Mouse (Mus musculus): ENCODE measurements around the gene Hrnr. TPM values are rescaled to one million over a fixed set of nuclear protein-coding genes. Genes with fewer than 3 reads are reported as not detected.

Hrnr gene
- total and polyA plus RNA-seq, 2 experiments, result not detected

DNA sequence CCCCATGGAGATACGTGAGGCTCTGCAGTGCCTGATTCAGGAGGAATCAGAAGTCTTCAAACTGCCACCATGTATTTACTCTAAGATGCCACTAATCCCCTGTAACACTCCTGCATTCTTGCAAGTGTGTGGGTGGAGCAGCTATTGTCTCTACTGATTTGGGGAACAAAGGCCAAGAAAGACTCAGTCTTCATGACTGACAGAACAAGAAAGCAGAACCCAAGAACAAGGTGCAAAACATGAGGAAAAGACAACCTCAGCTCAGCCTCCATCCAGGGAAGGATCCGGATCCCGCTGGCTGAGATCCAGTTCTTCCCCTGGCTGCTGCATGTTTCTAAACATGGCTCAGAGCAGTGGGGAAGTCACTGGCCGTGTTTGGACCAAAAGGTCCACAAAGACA, 58.6 kb downstream of the Hrnr start:
- no peak overlapping the region for H3K4me3 ChIP-seq (ENCODE audit: insufficient read depth, low read depth, low read length)
- DNase-seq (ENCODE audit: extremely low read depth, low read depth, low spot score), result no peak
- H3K79me2 ChIP-seq (ENCODE audit: control insufficient read depth, insufficient read depth, low read length), result no peaks in the 10 kb centered on the region
- H3K27ac ChIP-seq (replicated peaks; ENCODE audit: insufficient read depth, low read depth, low read length), result no peak overlapping the region
- TF ChIP-seq CTCF (IDR thresholded peaks at IDR 0.05; ENCODE audit: low read depth, low read length) (no peak), POLR2A (IDR thresholded peaks at IDR 0.05; ENCODE audit: extremely low read depth, insufficient read depth, low read length) (no peak)
- WGBS, result 86% methylated on average over 4 of the region's 4 CpGs
- H3K9ac ChIP-seq (ENCODE audit: low read depth, low read length), result no peak overlapping the region
- no peaks in the 10 kb centered on the region for H3K36me3 ChIP-seq (ENCODE audit: control insufficient read depth, insufficient read depth, low read length)
- H3K4me1 ChIP-seq (ENCODE audit: control insufficient read depth, insufficient read depth, low read length), result no peaks in the 10 kb centered on the region
- no peaks in the 10 kb centered on the region for H3K27me3 ChIP-seq (ENCODE audit: control insufficient read depth, insufficient read depth, low read length)

Other genes with a start within 250 kb of the Hrnr start
- not detected in 2 replicates for gene Crnn, start 175.0 kb upstream of the Hrnr start, total RNA-seq (2014; rRNA removed)
- not detected in 2 replicates for gene Crnn, start 175.0 kb upstream of the Hrnr start, polyA plus RNA-seq (2012; rRNA removed)
- gene Flg2, start 122.5 kb upstream of the Hrnr start, total RNA-seq (2014; rRNA removed), result not detected in 2 replicates
- not detected in 2 replicates for gene Flg2, start 122.5 kb upstream of the Hrnr start, polyA plus RNA-seq (2012; rRNA removed)
- gene Flg, start 46.2 kb upstream of the Hrnr start, total RNA-seq (2014; rRNA removed), result not detected in 2 replicates
- gene Flg, start 46.2 kb upstream of the Hrnr start, polyA plus RNA-seq (2012; rRNA removed), result not detected in 2 replicates
- gene Rptn, start 74.0 kb downstream of the Hrnr start, total RNA-seq (2014; rRNA removed), result not detected in 2 replicates
- gene Rptn, start 74.0 kb downstream of the Hrnr start, polyA plus RNA-seq (2012; rRNA removed), result not detected in 2 replicates
- under 0.01 and 0.09 TPM in 2 replicates for gene Tchh, start 122.6 kb downstream of the Hrnr start, total RNA-seq (2014; rRNA removed)
- 0.02 and 0.04 TPM in 2 replicates for gene Tchh, start 122.6 kb downstream of the Hrnr start, polyA plus RNA-seq (2012; rRNA removed)
- gene Tchhl1, start 149.0 kb downstream of the Hrnr start, total RNA-seq (2014; rRNA removed), result not detected in 2 replicates
- gene Tchhl1, start 149.0 kb downstream of the Hrnr start, polyA plus RNA-seq (2012; rRNA removed), result not detected in 2 replicates
- gene S100a11, start 200.7 kb downstream of the Hrnr start, total RNA-seq (2014; rRNA removed), result 3.0 and 5.4 TPM in 2 replicates
- gene S100a11, start 200.7 kb downstream of the Hrnr start, polyA plus RNA-seq (2012; rRNA removed), result 3.4 and 4.3 TPM in 2 replicates
- 147 and 292 TPM in 2 replicates for gene S100a10, start 235.3 kb downstream of the Hrnr start, total RNA-seq (2014; rRNA removed)
- gene S100a10, start 235.3 kb downstream of the Hrnr start, polyA plus RNA-seq (2012; rRNA removed), result 80.0 and 88.2 TPM in 2 replicates